Mouse (Mus musculus): ENCODE data around the gene H2-T3.

DNA sequence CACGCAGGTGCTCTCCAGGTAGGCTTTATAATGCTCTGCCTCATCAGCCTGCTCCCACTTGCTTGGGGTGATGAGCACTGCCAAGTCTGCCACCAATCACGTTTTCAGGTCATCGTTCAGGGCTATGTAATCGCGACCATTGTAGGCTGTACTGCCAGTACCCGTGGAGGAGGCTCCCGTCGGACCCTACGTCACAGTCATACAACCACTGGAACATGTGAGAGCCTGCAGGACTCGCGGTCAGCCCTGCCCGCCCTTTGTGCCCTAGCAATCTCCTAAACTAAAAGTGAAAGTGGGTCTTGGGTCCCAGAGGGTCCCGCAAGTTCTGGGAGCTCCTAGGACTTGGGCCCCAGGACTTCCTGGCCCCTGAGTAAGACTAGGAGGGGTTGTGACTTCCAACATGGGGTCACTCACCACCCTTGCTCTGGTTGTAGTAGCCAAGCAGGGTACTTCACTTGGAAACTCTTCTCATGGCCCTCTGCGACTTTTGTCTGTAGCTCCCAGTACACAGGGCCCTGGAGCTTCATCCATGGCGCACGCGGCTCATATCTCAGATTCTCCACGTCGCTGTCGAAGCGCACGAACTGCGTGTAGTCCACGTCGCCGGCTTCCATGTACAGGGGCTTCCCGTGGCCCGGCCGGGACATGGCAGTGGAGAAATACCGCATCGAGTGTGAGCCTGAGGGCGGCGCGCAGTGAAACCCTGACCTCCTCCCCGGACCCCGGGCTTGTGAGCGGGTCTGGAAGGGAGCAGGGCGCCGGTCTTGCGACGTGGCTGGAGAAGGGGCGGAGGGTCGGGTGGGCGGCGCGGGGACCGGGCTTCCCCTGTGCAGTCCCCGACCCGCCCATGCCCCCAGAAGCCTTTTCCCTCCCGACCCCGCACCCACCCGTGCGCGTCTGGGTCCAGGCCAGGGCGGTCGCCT, 28.7 kb downstream of the H2-T3 start:
- TF ChIP-seq CTCF (IDR thresholded peaks at IDR 0.05; ENCODE audit: borderline replicate concordance, extremely low read depth, insufficient read depth, insufficient read length) (no peak), POLR2A (IDR thresholded peaks at IDR 0.05; ENCODE audit: borderline replicate concordance, extremely low read depth, insufficient read depth, insufficient read length, poor library complexity, severe bottlenecking) (no peak)

Measured in brain, embryonic 14.5 days (tissue).